Mouse (Mus musculus) forebrain, embryonic 11.5 days (tissue): ENCODE results near the gene Tmsb15b1. TPM values are rescaled to one million over a fixed set of nuclear protein-coding genes. Genes with fewer than 3 reads are reported as not detected.

ENCODE experiments used
- ATAC-seq: fragments of 200-750 bp; cut with Nextera tagmentation; replicated peaks from 2 replicates; pipeline ENCODE4 v1.8.0; 2017; ENCODE audit warnings: moderate TSS enrichment; ENCODE audit not compliant: low FRiP score
- DNase-seq: peaks from one replicate; pipeline ENCODE4 v3.0.0-alpha.2; 2017; ENCODE audit warnings: low spot score
- H3K27ac ChIP-seq: fragments of 300-500 bp; sonication (generic); 2 replicates; pipeline ENCODE4 v1.5.1; 2014; ENCODE audit warnings: low read depth, low read length
- H3K27me3 ChIP-seq: fragments of 300-500 bp; sonication (generic); 2 replicates; pipeline ENCODE4 v1.6.1; 2014; ENCODE audit warnings: mild to moderate bottlenecking, low read length, mixed read lengths; ENCODE audit not compliant: control insufficient read depth, insufficient read depth
- H3K36me3 ChIP-seq: fragments of 300-500 bp; sonication (generic); 2 replicates; pipeline ENCODE4 v1.6.1; 2014; ENCODE audit warnings: mild to moderate bottlenecking, low read length, moderate library complexity, mixed read lengths; ENCODE audit not compliant: control insufficient read depth, insufficient read depth
- H3K4me1 ChIP-seq: fragments of 300-500 bp; sonication (generic); replicated peaks from 2 replicates; pipeline ENCODE4 v1.6.1; 2014; ENCODE audit warnings: low read length, mixed read lengths; ENCODE audit not compliant: control insufficient read depth, insufficient read depth
- H3K4me2 ChIP-seq: fragments of 300-500 bp; sonication (generic); 2 replicates; pipeline ENCODE4 v1.6.1; 2014; ENCODE audit warnings: low read depth, mild to moderate bottlenecking, low read length, moderate library complexity, mixed read lengths; ENCODE audit not compliant: severe bottlenecking
- H3K4me3 ChIP-seq: fragments of 300-500 bp; sonication (generic); 2 replicates; pipeline ENCODE4 v1.5.1; 2014; ENCODE audit warnings: low read depth, low read length
- H3K9ac ChIP-seq: fragments of 300-500 bp; sonication (generic); 2 replicates; pipeline ENCODE4 v1.6.1; 2014; ENCODE audit warnings: low read length
- H3K9me3 ChIP-seq: fragments of 300-500 bp; sonication (generic); 2 replicates; pipeline ENCODE4 v1.6.1; 2016; ENCODE audit warnings: low read length, mixed read lengths; ENCODE audit not compliant: control insufficient read depth
- WGBS: fragments of 180-500 bp; shearing (Covaris S2); extraction: QIAGEN DNeasy Blood & Tissue Kit; methylation state at CpG from one replicate; pipeline ENCODE4 v1.1.7; 2014; 5-methylcytosine and 5-hydroxymethylcytosine counted together
- polyA plus RNA-seq: library from polyadenylated mRNA; unstranded; fragments of >200 nt; fragmentation: Nextera tagmentation; extraction: Ambion mirVana; gene quantifications from 2 replicates; pipeline ENCODE4 v1.2.1, GENCODE M21; 2014

Tmsb15b1 gene
- polyA plus RNA-seq: 20.9 and 25.3 TPM in 2 replicates

DNA sequence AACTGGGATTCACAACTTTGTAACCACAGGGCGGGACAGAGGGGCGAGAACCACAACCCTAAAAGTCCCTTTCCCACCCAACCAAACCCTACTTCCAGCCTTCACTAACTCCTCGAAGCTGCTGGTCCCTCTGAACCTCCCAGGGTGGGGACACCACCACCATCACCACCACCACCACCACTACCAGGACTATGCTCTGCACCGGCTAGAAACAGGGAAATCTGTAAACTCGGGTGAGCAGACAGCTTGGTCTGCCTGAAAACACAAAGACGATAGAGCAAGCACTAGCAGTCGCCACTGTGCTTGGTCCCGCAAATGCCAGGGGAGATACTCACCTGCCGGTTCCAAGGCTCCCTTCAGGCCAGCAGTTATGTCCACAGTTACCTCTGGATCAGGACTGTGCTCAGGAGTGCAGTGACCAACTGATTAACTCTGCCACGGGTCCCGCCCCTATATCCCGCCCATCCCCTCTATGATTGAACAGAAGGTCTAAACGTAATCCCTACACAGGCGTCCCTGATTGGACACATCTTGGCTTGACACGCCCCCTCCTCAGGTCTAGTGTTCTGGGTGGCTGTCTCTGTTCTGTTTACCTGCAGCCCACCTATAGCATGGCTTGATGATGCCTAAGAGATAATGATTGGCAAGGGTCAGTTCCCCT is at the start of gene Tmsb15b1, which contains the start of gene Tmsb15l:
Gene Tmsb15b1, minus strand, starts transcription at position 451 of the 661 bp plus-strand sequence.
Gene Tmsb15l, minus strand, starts transcription at position 446 of the 661 bp plus-strand sequence.
- peak; percentile 100 for ATAC-seq
- Histone ChIP-seq H3K27ac (no peak within 1 kb of the TSS), H3K4me1 (no peaks in the 10 kb centered on the region), H3K4me3 (peak within 1 kb of the TSS; percentile 29), H3K9ac (no peak within 1 kb of the TSS), H3K36me3 (no peaks in the 10 kb centered on the region), H3K4me2 (peak within 1 kb of the TSS; percentile 46), H3K9me3 (no peaks in the 10 kb centered on the region), H3K27me3 (no peaks in the 10 kb centered on the region)
- WGBS: 25% methylated on average over 15 of the region's 15 CpGs
- peak; percentile 76 for DNase-seq

GRCm38 (mm10) chrX:137019310-137019709 is 42.6 kb upstream of the Tmsb15b1 start:
- H3K27ac ChIP-seq: no peak overlapping the region

GRCm38 (mm10) chrX:137017668-137018067 is 41.0 kb upstream of the Tmsb15b1 start:
- no peak overlapping the region for H3K27ac ChIP-seq
- ATAC-seq (no peak), DNase-seq (no peak)
- H3K36me3 ChIP-seq: no peaks in the 10 kb centered on the region; the same call in 1 of the 2 replicates
- no peaks in the 10 kb centered on the region for H3K9me3 ChIP-seq
- H3K4me1 ChIP-seq: no peaks in the 10 kb centered on the region
- H3K4me2 ChIP-seq: no peak overlapping the region
- no peak overlapping the region for H3K9ac ChIP-seq
- 74% methylated on average over 1 of the region's 1 CpGs for WGBS
- no peak overlapping the region for H3K4me3 ChIP-seq
- no peaks in the 10 kb centered on the region for H3K27me3 ChIP-seq

More at GRCm38 (mm10) chrX:137019310-137019709, 42.6 kb upstream of the Tmsb15b1 start:
- ATAC-seq (no peak), DNase-seq (peak; percentile 58)
- no peak overlapping the region for H3K4me2 ChIP-seq
- no peak overlapping the region for H3K9ac ChIP-seq
- no peak overlapping the region for H3K4me3 ChIP-seq
- H3K4me1 ChIP-seq: no peaks in the 10 kb centered on the region
- H3K9me3 ChIP-seq: no peaks in the 10 kb centered on the region
- H3K27me3 ChIP-seq: no peaks in the 10 kb centered on the region
- 27% methylated on average over 1 of the region's 1 CpGs for WGBS
- H3K36me3 ChIP-seq: no peaks in the 10 kb centered on the region; the same call in 1 of the 2 replicates

GRCm38 (mm10) chrX:137015099-137015709 is 38.5 kb upstream of the Tmsb15b1 start:
- Histone ChIP-seq H3K4me2 (no peak overlapping the region), H3K9ac (no peak overlapping the region), H3K4me3 (no peak overlapping the region), H3K4me1 (no peaks in the 10 kb centered on the region), H3K36me3 (no peaks in the 10 kb centered on the region; the same call in 1 of the 2 replicates), H3K9me3 (no peaks in the 10 kb centered on the region), H3K27me3 (no peaks in the 10 kb centered on the region), H3K27ac (no peak overlapping the region)
- no peak for DNase-seq
- 54% methylated on average over 6 of the region's 6 CpGs for WGBS
- ATAC-seq: peak; percentile 51; the same call in 1 of the 2 replicates

- Histone ChIP-seq H3K4me2 (no peak overlapping the region), H3K4me3 (no peak overlapping the region), H3K9ac (no peak overlapping the region), H3K36me3 (no peaks in the 10 kb centered on the region), H3K27ac (no peak overlapping the region), H3K27me3 (peaks cover 2% of the 10 kb centered on the region; the same call in 1 of the 2 replicates), H3K4me1 (no peaks in the 10 kb centered on the region), H3K9me3 (no peaks in the 10 kb centered on the region)
- 87% methylated on average over 2 of the region's 2 CpGs for WGBS
- no peak for ATAC-seq
- DNase-seq: no peak
Observed at GRCm38 (mm10) chrX:136996256-136996655, 19.6 kb upstream of the Tmsb15b1 start.

GRCm38 (mm10) chrX:136993641-136994040 is 17.0 kb upstream of the Tmsb15b1 start:
- Histone ChIP-seq H3K9ac (peak overlapping the region; percentile 57), H3K9me3 (no peaks in the 10 kb centered on the region), H3K4me2 (peak overlapping the region; percentile 53), H3K36me3 (no peaks in the 10 kb centered on the region), H3K4me3 (peak overlapping the region; percentile 33), H3K4me1 (no peaks in the 10 kb centered on the region), H3K27ac (peak overlapping the region; percentile 59), H3K27me3 (peaks cover 2% of the 10 kb centered on the region; the same call in 1 of the 2 replicates)
- ATAC-seq: no peak
- DNase-seq: peak; percentile 59
- WGBS: 23% methylated on average over 14 of the region's 14 CpGs

- 17% methylated on average over 26 of the region's 26 CpGs for WGBS
- Histone ChIP-seq H3K27me3 (peaks cover 2% of the 10 kb centered on the region; the same call in 1 of the 2 replicates), H3K36me3 (no peaks in the 10 kb centered on the region)
Observed at GRCm38 (mm10) chrX:136992978-136993547, 16.4 kb upstream of the Tmsb15b1 start, which contains the start of gene Zcchc18. Gene Zcchc18, plus strand, starts transcription at chrX:136993155.

GRCm38 (mm10) chrX:136992191-136992965 is 15.7 kb upstream of the Tmsb15b1 start:
- DNase-seq (no peak), ATAC-seq (peak; percentile 59)
- H3K36me3 ChIP-seq: no peaks in the 10 kb centered on the region
- no peaks in the 10 kb centered on the region for H3K4me1 ChIP-seq
- H3K4me3 ChIP-seq: peak overlapping the region; percentile 33
- no peak overlapping the region; the same call in 1 of the 2 replicates for H3K27ac ChIP-seq
- peak overlapping the region; percentile 54 for H3K9ac ChIP-seq
- WGBS: 27% methylated on average over 19 of the region's 19 CpGs
- H3K4me2 ChIP-seq: peak overlapping the region; percentile 57
- no peaks in the 10 kb centered on the region for H3K9me3 ChIP-seq
- H3K27me3 ChIP-seq: peaks cover 2% of the 10 kb centered on the region; the same call in 1 of the 2 replicates

More at GRCm38 (mm10) chrX:136992978-136993547, 16.4 kb upstream of the Tmsb15b1 start, which contains the start of gene Zcchc18:
- H3K27ac ChIP-seq: peak within 1 kb of the TSS; percentile 59
- no peaks in the 10 kb centered on the region for H3K4me1 ChIP-seq
- no peaks in the 10 kb centered on the region for H3K9me3 ChIP-seq
- H3K4me3 ChIP-seq: peak within 1 kb of the TSS; percentile 33
- peak; percentile 91 for DNase-seq
- peak; percentile 99 for ATAC-seq
- H3K9ac ChIP-seq: peak within 1 kb of the TSS; percentile 57
- peak within 1 kb of the TSS; percentile 57 for H3K4me2 ChIP-seq
